Mouse (Mus musculus) megakaryocyte-erythroid progenitor cell, adult 5-6 weeks (primary cell): ENCODE measurements around the gene Snx21. TPM values are rescaled to one million over a fixed set of nuclear protein-coding genes. Genes with fewer than 3 reads are reported as not detected.

Experiments
- ATAC-seq: replicated peaks from 2 replicates; pipeline ENCODE4 v1.8.0; 2016; ENCODE audit warnings: mild to moderate bottlenecking, inconsistent platforms; ENCODE audit not compliant: severe bottlenecking, poor library complexity, low FRiP score, low TSS enrichment
- total RNA-seq, 2 experiments: library from RNA; stranded (forward) in 1 of 2; stranded (reverse) in 1 of 2; fragments of 200-1000, 215-1000 nt in 1 of 2; fragments of >200 nt in 1 of 2; fragmentation: Nextera tagmentation in 1 of 2; gene quantifications; 2 replicates each; pipeline ENCODE4 v1.2.3; 2014 to 2017

The Snx21 gene
- total RNA-seq, 2 experiments from 2014 or later, result 0.11 to 0.33 TPM

GRCm38 (mm10) chr2:164769258-164770037 lies 16.2 kb upstream of the Snx21 start, which contains the start of gene Ube2c:
Ube2c (plus strand) TSS chr2:164769898.
- peak; percentile 96 for ATAC-seq

- ATAC-seq, result no peak
Observed at GRCm38 (mm10) chr2:164770279-164770678, 15.3 kb upstream of the Snx21 start.

GRCm38 (mm10) chr2:164771123-164771522 lies 14.5 kb upstream of the Snx21 start:
- ATAC-seq, result no peak

GRCm38 (mm10) chr2:164773229-164773988 lies 12.2 kb upstream of the Snx21 start:
- 0 out of 2 replicates have a peak, but pooled peaks have one; percentile 0 for ATAC-seq

GRCm38 (mm10) chr2:164773989-164774364 lies 11.6 kb upstream of the Snx21 start:
- ATAC-seq, result peak; percentile 57

GRCm38 (mm10) chr2:164776130-164776529 lies 9.5 kb upstream of the Snx21 start:
- ATAC-seq, result no peak

GRCm38 (mm10) chr2:164776801-164777200 lies 8.8 kb upstream of the Snx21 start:
- ATAC-seq, result no peak

- ATAC-seq, result no peak
Observed at GRCm38 (mm10) chr2:164777246-164778014, 8.2 kb upstream of the Snx21 start.

GRCm38 (mm10) chr2:164778015-164778287 lies 7.7 kb upstream of the Snx21 start:
- no peak for ATAC-seq

GRCm38 (mm10) chr2:164778809-164779208 lies 6.8 kb upstream of the Snx21 start:
- no peak for ATAC-seq

GRCm38 (mm10) chr2:164779481-164780086 lies 6.0 kb upstream of the Snx21 start, which contains the start of gene Tnnc2:
Tnnc2 (minus strand) TSS chr2:164779967.
- ATAC-seq, result no peak

- ATAC-seq, result no peak
Observed at GRCm38 (mm10) chr2:164781876-164782275, 3.7 kb upstream of the Snx21 start.

- ATAC-seq, result no peak
Observed at GRCm38 (mm10) chr2:164783926-164784581, 1.6 kb upstream of the Snx21 start.

GRCm38 (mm10) chr2:164784869-164785420 lies 678 bp upstream of the Snx21 start:
- peak; percentile 48 for ATAC-seq

- no peak for ATAC-seq
Observed at GRCm38 (mm10) chr2:164786388-164786885, 814 bp downstream of the Snx21 start.

GRCm38 (mm10) chr2:164787032-164787431 lies 1.4 kb downstream of the Snx21 start:
- ATAC-seq, result no peak

GRCm38 (mm10) chr2:164787779-164788178 lies 2.2 kb downstream of the Snx21 start:
- no peak for ATAC-seq

- no peak for ATAC-seq
Observed at GRCm38 (mm10) chr2:164788411-164788810, 2.8 kb downstream of the Snx21 start.

GRCm38 (mm10) chr2:164790451-164790850 lies 4.8 kb downstream of the Snx21 start:
- ATAC-seq, result no peak
